Mouse (Mus musculus) cerebellum, adult 11-12 months (tissue): ENCODE results near the gene Rai1.
A peak's percentile ranks its signal among the peaks of the same experiment; 100 is the strongest.

ENCODE experiments used
- DNase-seq: peaks from one replicate; pipeline ENCODE4 v3.0.0; 2022

Gene Rai1

DNA sequence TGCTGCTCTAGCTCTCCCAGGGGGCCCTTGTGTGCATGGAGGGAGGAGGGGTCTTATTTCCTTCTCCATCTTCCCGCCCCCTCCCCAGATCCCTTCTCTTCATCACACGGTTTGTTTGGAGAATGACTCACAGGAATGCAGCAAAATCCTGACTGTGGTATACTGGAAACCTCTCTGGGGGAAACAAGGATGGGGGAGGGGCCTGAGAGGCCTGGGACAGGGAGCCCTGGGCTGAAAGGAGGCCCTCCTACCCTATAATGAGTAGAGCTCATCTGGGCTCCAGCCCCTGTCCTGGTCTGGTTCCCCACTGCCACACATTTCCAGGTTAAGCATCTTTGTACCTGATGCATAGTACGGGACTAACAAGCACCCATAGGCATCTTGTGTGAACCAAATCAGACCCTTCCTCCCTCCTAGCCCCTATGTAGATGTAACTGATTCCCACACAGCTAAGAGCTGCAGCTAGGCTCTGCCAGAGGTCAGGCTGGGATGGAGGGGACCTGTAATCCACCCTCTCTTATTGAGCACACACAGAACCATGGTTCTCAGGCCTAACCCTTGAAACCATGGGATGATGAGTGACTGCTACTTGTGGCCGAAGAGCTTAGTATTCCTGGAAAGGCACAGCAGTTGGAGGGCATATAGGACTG is 23.2 kb downstream of the Rai1 start:
- DNase-seq: no peak

DNA sequence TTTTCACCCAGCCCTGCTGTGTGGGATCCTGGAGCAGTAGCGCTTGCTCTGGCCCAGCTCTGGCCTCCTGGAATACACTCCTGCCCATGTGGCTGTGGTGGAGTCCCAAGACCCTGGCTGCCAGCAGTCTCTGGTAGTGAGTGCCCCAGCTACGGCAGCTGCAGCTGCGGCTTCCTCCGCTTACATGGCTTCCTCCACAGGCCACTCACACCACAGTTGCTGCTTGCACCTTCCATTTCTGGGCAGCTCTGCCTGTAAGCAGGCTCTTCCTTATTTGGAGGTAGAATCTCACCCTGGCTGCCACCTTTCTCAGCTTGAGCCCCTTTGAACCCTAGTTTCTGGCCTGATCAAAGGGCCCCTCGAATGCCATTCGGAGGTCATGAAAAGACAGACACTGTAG is 25.7 kb downstream of the Rai1 start:
- DNase-seq: no peak

DNA sequence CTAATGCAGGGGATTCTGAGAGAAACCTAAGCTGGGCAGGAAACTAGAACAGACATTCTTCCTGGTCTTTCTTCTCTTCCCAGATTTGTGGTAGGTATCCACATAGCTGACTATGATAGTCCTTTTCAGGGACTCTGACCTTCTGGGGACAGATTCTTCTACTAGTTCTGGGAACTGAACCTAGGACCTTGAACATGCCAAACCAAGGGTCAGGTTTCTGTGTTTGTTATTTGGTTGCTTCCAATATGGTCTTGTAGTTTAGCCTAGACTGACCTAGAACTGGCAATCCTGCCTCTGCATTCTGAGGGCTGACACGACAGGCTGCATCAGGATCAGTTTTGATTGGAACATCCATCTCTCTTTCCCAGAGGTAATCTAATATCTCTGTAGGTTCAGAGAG is 27.2 kb downstream of the Rai1 start:
- no peak for DNase-seq

DNA sequence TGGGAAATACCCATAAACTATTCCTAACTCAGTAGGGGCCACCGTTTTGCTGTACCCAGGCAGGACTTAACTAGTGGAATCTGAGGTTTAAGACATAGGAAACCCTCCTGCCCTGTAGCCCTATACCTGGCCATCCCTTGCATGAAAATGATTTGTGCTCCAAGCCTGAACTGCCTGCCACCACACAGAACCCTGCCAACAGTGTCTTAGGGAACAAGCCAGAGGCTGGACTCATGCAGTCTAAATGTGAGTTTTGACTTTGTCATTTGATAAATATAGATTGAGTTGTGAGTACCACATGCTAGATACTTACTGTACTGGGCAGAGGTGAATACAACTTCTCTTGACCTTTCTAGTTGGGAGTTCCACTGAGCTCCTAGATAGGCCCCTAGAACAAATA is 31.7 kb downstream of the Rai1 start:
- no peak for DNase-seq

DNA sequence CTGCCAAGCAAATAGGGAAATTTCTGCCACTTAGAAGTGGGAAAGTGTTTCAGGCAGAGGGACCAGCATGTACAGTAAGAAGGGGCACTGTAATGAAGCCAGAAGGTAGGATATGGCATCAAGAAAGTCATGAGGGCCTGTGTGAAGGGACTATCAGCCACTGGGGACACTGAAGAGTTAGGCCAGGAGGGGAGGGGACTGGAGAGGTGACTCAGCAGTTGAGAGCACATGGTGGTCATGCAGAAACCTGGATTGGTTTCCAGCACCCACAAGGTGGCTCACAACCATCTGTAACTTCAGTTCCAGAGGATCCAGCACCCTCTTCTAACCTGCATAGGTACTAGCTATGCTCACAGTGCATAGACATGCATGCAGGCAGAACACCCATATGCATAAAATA is 32.4 kb downstream of the Rai1 start:
- no peak for DNase-seq

DNA sequence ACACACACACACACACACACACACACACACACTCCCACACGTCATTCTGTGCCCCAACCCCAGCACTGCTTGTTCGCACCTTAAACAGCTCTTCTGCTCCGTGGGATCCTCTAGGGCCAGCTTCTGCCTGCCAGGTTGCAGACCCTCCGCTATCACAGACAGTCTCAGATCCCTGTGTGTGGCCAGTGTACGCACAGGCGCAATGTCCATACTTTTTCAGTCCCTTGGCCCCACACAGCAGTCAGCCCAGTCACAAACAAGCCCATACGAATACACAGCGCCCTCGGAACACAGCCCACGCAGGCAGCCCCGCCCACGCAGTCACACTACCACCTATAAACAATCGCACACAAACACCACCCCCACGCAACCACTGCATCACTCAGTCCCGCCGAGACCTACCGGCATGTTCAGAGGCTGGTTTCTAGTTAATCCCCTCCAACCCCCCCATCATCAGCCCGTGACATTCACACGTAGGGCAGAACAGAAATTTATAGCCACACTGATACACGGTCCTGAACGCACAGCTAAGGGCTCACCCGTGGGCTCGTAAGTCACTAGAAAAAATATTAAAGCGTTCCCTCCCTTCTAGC is 34.4 kb downstream of the Rai1 start:
- peak; percentile 62 for DNase-seq

DNA sequence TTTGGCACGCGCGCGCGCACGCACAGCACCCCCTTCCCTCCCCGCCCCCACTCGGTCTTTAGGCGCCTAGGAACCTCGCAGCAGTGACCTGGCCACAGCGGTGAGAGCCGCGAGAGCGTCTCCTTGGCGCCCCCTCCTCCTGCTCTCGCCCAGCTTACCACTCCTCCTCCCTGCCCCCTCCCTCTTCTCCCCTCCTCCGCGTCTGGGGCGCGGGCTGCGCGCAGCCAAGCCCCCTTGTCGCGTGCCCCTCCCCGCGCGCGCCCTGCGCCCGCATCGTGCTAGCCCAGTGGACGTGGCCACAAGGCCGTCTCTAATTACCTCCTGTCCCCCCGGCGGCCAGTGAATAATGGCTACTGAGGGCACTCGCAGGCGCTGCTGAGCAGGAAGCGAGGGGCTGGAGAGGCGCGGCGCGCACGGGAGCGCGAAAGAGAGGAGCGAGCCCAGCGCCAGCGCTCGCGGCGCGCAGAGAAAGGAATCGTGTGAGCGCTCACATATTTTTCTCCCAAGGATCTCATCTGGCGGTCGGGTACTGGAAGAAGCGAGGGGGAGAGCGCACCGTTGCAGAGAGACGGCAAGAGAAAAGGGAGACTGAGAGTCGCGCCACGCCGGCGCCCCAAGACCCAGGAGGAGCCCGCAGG is 35.0 kb downstream of the Rai1 start:
- peak; percentile 61 for DNase-seq

DNA sequence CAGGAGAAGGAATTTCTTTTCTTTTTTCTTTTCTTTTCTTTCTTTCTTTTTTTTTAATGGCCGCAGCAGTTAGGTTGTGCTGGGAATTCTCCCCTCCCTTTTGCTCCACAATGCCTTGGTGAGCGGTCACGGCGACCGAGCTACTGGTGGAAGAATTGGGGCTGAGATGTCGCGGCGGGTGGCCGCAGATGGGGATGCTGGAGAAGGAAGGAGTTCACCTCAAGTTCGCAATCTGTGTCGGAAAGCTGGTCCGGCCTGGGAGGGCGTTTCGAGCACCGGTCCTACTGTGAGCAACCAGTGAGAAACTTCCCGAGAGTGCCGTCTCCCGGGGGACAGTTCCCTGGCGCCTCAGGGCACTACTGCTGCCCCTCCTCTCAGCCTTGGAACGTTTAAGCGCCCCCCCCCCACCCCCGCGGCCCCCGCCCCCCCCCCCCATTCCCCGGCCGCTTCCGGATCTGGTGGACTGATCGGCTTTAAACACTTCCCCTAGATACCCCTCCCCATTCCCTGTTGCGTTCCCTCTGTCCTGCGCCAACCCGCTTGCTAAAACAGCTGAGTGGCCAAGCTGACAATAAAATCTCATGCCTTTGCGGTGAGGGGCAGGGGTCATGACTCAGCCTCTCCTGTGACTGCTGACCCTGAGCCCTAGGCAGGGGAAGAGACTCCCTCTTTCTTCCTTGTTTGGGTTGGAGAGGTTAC is 35.9 kb downstream of the Rai1 start:
- peak; percentile 50 for DNase-seq

DNA sequence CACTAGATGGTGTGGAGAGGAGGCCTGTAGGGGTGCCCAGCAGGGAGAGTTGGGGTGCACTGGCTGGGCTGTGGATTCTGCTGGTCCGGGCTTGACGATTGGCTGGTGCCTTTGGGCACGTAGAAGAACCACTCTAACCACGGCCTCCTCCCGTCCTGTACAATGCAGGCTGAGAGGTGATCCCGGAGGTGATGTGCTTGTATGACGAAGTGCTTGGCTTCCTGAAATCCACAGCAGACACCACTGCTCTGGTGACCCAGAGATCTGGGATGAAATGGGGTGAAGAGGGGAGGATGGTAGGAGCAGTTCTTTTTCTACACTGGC is 36.4 kb downstream of the Rai1 start:
- peak; percentile 42 for DNase-seq

DNA sequence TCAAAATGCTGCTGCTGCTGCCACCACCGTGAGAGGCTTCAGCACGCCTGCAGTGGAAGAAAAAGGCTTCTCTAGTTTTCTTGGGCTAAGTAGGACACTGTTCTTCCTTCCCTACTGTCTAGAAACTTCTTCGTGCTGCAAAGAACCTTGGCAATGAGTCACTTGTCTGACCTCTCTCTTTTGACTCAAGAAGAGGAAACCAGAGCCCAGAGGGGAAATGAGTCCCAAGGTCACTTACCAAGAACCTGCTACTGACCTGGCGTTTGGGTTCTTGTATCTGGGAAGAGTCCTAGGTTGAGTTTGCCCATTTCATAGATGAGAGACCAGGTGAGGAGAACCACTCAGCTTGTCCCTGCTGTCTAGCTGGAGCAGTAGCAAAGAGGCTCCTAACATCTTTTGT is 38.3 kb downstream of the Rai1 start:
- DNase-seq: no peak

DNA sequence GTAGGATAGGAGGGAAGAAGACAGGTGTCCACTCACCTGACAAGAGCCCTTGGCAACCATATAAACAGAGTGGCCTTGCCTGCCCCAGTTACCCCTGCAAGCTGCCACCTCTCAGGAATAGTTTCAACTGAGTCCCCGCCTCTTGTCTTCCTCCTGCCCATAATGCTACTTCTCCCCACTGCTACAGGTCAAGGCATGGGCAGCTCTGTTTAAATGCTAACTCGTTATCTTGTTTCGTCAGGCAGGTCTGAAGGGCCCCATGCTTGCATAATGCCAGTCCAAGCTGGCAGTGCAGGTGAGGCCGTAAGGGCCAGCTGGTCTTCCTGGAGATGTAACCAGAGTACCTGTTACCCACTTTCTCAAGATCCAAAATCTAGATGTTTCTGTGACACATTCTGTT is 41.4 kb downstream of the Rai1 start:
- DNase-seq: no peak

DNA sequence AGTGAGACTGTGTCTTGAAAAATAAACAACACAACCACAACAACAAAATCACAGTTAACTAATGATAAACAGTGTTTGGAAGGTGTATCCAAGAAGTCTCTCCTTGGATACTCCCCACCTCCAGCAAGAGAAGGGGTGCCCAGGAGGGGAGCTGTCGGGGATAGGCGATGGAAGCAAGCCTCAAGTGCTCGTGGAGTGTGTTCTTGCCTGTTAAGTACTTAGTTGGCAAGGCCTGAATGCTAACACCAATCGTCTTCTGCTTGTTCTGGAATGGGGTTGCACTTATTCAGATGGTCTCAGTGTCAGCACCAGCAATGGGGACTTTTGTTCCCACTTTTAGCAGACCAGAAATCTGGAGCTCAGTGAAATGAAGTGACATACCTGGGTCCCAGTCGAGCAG is 43.8 kb downstream of the Rai1 start:
- DNase-seq: no peak

DNA sequence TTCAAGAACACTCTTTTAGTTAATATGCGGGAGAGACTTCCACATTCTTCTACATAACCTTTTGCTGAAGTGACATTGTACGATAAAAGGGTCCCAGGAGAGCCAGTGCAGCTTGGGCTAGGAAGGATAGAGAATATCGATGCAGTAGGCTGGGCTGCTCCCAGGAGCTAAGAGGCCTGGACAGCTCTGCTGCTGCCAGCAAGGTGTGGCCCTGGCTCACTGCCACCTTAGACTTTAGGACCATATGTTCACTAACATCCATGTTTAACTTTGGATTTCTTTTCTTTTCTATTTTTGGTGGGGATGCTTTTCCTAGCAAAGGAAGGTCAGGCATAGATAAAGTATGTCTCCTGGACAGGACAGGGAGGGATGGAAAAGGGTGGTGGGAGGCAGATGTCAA is 44.3 kb downstream of the Rai1 start:
- no peak for DNase-seq

DNA sequence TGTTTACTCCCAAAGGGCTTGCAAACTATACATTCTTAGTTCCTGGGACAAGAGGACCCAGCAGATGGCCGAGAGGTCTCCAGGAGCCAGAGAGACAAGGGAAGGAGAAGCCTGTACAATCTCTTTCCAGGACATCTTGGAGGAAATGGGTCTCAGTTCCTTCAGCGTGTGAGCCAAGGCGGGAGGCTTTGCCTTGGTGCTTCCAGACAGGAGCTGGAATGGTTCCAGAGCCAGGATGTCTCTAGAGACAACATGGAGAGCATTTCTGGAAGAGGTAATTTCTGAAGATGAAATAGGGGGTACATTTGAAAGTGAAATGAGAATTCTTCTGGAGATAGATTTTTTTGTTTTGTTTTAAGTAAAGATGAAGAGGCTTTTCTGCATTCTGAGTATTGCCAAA is 45.9 kb downstream of the Rai1 start:
- no peak for DNase-seq

DNA sequence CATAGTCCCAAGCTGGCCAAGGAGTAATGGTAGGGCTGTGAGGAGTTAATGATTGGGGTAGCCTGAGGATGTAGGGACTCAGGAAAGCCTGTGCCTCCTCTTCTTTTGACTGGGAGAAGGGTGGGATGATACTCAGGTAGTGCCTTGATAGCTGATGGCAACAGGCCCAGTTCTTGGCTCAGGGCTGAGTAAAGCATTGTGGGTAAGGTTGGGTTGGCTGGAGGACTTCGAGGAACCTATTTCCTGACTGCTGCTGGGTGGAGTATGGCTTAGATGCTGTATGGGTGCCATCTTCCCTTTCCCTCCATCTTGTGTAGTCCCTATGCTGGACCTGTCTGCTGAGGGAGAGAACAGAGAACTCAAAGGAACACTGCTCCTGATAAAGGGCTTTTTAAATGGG is 47.5 kb downstream of the Rai1 start:
- DNase-seq: no peak

DNA sequence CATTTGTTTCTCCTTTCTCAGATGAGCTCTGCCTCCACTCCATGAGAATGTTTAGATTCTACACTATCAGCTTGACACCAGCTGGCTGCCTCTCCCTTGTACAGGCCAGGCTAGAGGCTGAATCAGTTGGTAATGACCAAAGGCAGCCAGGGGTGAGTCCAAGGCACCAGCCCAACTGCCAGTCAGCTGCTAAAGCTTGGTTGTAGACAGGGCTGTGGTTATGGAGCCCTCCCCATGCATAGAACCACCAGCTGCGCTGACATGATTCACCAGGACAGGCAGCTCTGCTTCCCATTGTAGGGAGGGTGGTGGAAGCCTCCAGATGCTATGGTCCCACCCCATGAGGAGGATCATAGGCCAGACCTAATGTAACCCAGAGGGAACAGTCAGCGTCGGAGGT is 49.1 kb downstream of the Rai1 start:
- DNase-seq: no peak

DNA sequence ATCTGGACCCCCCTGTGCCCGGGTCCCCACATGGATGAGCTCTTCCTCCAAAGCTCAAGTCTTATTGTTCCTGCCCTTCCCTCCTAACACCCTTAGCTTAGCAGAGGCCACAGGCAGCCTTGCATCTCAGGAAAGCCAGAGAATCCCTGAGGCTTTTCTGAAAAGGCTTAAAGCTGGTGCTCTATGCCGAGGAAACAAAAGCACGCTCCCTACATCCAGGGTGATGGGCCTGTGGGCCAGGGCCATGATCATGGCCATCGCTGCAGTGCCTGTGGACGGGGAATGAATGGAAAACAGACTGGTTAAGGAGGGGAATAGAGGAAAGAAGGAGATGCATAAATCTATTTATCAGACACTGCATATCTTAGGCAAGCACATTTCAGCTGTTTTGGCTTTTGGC is 50.9 kb downstream of the Rai1 start:
- DNase-seq: no peak

DNA sequence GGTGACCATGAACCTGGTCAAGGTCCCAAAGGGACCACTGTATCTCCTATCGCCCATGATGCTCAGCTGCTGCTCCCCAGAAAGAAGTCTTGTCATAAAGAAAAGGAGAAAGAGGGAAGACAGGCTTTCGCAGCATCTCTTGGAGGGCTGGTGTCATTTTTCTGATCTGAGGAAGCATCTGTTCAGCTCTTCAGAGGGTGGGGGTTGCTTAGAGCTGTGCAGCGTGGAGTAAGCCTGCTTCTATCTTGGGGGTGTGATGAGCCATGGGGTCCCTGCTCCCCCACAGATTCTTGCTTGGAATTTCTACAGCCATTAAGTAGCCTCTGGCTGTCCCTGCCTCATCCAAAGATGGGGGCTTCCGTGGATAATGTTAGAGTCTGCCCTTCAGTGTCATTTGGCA is 53.5 kb downstream of the Rai1 start:
- no peak for DNase-seq

DNA sequence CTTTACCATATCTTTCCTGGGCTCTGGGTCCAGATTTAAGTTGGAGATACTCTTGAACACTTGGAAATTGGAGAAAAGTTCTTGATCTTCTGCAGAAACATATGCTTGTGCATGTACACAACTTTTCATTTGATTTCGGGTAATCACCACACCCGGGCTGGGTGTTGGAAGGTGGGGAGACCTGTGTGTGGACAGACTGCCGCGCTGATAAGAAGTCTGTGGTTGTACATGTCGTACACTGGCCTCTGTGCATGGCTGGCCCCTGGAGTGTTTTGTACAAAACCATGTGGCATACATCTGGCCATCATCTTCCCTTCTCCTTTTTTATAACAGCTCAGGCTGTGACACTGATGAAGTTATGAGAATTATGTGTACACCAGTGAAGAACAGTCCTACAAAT is 55.1 kb downstream of the Rai1 start:
- DNase-seq: no peak

DNA sequence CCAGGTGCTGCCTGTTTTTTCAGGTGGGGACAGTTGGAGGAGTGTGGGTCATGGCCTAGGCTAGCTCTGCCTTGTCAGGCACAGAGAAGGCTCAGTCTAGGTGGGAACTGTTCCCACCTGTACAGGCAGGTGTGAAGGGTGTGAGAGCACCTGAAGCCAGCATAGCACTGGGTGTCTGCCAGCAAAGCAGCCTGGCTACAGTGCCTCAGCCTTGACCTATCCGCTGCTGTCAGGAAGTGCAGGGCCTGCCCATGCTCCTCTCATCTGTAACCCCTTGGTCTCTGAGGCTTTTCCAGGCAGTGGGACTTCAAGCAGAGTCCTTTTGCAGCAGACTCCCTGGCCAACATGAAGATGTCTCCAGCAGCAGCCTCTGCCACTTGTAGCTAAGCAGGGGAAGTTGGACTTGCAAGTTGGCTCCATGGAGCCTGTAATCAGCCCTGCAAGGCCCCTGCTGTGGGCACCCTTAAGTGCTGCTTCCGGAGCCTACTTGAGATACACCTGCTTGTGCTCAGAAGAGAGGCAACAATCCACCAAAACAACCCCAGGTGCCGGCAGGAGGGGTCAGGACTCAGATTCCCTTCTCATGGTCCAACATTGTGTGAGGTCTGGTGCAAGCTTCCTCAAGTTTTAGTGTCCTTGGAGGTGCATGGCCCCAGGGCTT is 55.8 kb downstream of the Rai1 start:
- no peak for DNase-seq

DNA sequence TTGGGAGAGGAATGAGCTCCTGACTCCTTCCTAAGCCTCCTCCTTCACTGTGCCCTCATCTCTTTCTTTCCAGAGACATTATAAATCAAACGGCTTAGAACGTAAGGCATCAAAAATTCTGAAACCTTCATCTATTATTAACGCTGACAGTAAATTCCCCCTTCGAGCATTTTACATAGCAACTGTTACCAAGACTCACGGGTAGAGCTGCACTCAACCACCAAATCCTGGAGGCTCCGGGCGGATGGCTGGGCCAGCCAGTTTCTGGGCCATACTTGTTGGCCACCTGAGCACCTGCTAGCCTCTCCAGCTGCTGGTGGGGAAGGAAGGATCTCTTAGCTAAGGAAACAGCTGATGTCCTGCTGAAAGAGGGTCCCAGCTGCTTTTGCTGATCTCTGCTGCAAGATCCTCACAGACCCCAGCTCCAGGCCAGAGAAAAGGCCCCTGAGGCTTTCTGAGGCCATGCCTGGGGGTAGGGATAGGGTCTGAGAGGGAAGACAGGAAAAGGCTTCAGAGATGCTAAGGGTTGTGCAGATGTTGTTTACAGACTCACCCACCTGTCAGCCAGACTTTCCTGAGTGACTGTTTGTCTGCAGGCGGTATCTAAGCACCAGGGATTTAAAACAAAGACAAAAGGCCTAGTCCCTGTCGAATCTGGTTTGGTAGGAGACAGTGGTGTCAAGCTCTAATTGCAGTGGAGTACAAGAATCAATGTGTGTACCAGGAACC is 56.5 kb downstream of the Rai1 start:
- no peak for DNase-seq

DNA sequence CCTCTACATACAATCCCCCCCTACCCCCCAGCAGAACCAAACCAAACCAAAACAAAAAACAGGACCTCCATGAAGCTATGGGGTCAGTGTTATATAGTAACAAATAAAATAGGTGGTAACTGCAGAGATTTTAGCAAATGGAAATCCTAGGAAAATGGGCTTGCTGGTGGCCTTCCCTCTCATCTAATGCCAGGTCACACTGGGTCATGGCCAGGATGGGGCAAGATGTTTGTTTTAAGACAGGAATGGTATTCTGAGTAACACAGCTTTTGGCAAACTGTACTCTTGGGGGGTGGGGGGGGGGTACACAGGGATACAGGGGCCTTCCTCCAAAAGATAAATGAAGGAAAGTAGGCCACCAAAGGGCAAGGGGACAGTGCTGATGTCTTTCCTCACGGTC is 57.7 kb downstream of the Rai1 start:
- DNase-seq: no peak

DNA sequence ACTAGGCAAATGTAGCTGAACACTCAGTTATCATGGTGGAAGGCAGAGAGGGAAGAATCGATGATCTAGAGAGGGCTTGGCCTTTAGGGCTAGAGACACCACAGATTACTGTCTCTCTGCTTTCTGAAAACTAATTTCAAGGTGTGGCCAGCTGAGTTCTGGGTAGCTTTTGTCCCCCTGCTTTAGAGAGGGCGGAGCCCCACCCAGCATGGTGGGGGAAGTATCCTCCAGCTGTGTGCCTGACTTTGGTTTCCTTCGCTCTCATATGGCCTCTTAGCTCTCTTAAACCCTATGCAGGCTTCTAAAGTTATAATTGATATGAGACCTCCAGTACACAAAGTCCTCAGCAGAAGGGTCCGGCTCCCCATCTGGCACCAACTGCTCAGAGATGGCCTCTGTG is 58.5 kb downstream of the Rai1 start:
- no peak for DNase-seq
